Mouse (Mus musculus) myocyte (in vitro differentiated cells): ENCODE data around the gene Ttc30a2.

Experiments
- E2F4 ChIP-seq: IDR thresholded peaks from one replicate; pipeline ENCODE4 v1.6.1; 2011; ENCODE audit warnings: mild to moderate bottlenecking, control low read depth, moderate library complexity; ENCODE audit not compliant: insufficient read depth
- MAX ChIP-seq: IDR thresholded peaks from one replicate; pipeline ENCODE4 v1.6.1; 2011; ENCODE audit warnings: low read depth, mild to moderate bottlenecking, control low read depth
- MYOG ChIP-seq, 3 experiments: IDR thresholded peaks; one replicate each; pipeline ENCODE4 v1.6.1; 2011; ENCODE audit warnings: control low read depth in 2 of 3, low read depth in 2 of 3, mild to moderate bottlenecking in 2 of 3; ENCODE audit not compliant: insufficient read length in 2 of 3, control insufficient read depth in 1 of 3, insufficient read depth in 1 of 3
- POLR2A ChIP-seq: IDR thresholded peaks from one replicate; pipeline ENCODE4 v1.6.1; 2011; ENCODE audit warnings: low read depth, mild to moderate bottlenecking, control low read depth, moderate library complexity; ENCODE audit not compliant: insufficient read length
- POLR2AphosphoS2 ChIP-seq: IDR thresholded peaks from one replicate; pipeline ENCODE4 v1.6.1; 2011; ENCODE audit warnings: low read depth, control low read depth; ENCODE audit not compliant: insufficient read length
- SRF ChIP-seq: IDR thresholded peaks from one replicate; pipeline ENCODE4 v1.6.1; 2011; ENCODE audit warnings: low read depth; ENCODE audit not compliant: control insufficient read depth, insufficient read length
- TCF12 ChIP-seq: IDR thresholded peaks from one replicate; pipeline ENCODE4 v1.6.1; 2011; ENCODE audit warnings: mild to moderate bottlenecking, control low read depth; ENCODE audit not compliant: poor library complexity, insufficient read depth, severe bottlenecking
- TCF3 ChIP-seq: IDR thresholded peaks from one replicate; pipeline ENCODE4 v1.6.1; 2011; ENCODE audit warnings: low read depth, control low read depth; ENCODE audit not compliant: insufficient read length
- USF1 ChIP-seq: IDR thresholded peaks from one replicate; pipeline ENCODE4 v1.6.1; 2011; ENCODE audit warnings: low read depth, mild to moderate bottlenecking, control low read depth, moderate library complexity

DNA sequence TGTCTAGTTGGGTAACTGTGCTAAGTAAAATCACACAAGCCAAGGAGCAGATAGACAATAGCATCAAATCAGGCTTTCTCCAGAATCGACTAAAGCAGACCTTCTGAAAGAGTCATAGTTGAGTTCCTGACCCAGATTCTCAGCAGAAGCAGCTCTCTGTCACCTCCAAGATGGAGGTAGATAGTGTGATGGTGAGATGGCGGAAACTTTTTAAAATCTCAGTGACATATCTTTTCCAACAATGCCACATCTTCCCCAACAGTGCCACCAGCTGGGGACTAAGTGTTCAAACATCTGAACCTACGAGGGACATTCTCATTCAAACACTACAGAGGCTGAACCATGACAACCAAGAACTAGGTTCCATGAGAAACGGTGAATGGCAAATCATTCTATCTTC, 4.7 kb upstream of the Ttc30a2 start:
- no peak for TF ChIP-seq USF1
- TF ChIP-seq SRF, result no peak
- no peak for TF ChIP-seq POLR2A
- TF ChIP-seq E2F4, result no peak
- no peak for TF ChIP-seq TCF12
- no peak for TF ChIP-seq POLR2AphosphoS2
- no peak for TF ChIP-seq MAX
- no peak for TF ChIP-seq MYOG (IDR thresholded peaks at IDR 0.05; ENCODE audit: control insufficient read depth in 1 of 3, insufficient read depth in 1 of 3, insufficient read length in 2 of 3, low read depth in 2 of 3)
- TF ChIP-seq TCF3, result no peak
